Mouse (Mus musculus) frontal cortex, adult (tissue): ENCODE results near the gene Mapkap1.
A peak's percentile ranks its signal among the peaks of the same experiment; 100 is the strongest.

Experiments used
- ATAC-seq: cut with Nextera tagmentation; 2 replicates; pipeline ENCODE4 v1.9.2; 2017; ENCODE audit warnings: mild to moderate bottlenecking, moderate library complexity, mixed read lengths; ENCODE audit not compliant: low TSS enrichment

Gene Mapkap1

GRCm38 (mm10) chr2:34630445-34630844 lies 223.9 kb downstream of the Mapkap1 start:
- no peak for ATAC-seq

- ATAC-seq, result no peak
These were observed 225.5 kb downstream of the Mapkap1 start for GRCm38 (mm10) chr2:34632051-34632450.

GRCm38 (mm10) chr2:34635249-34636165 lies 228.9 kb downstream of the Mapkap1 start:
- ATAC-seq, result no peak

DNA sequence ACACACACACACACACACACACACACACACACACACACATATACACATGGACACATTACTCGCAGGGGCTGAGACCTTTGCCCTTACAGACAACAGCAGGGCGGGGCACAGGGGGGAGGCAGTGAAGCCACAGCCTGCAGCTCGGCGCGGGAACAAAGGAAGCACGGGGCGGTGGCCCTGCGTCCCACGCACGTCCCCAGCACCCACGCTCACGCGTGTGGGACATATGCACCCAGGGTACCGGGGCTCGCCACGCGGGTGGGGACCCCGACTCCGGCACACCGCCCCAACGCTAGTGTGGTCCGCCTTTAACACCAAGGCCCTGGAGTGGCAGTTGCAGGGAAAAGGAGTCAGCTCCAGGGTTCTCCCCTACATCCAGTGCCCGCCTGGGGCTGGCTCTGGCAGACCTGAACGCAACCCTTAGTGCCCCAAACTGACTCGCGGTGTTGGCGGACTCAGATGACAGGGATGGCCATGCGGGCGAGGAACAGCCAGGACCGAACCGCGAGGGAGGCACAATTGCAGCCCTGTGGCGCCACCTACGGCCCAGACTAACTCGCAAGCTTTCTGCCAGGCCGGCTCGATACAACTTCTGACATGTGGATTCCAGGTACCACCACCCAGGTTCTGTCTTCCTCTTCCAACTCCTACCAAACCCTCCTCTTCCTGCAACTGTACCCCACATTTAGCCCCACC lies 232.5 kb downstream of the Mapkap1 start:
- peak; percentile 95 for ATAC-seq

DNA sequence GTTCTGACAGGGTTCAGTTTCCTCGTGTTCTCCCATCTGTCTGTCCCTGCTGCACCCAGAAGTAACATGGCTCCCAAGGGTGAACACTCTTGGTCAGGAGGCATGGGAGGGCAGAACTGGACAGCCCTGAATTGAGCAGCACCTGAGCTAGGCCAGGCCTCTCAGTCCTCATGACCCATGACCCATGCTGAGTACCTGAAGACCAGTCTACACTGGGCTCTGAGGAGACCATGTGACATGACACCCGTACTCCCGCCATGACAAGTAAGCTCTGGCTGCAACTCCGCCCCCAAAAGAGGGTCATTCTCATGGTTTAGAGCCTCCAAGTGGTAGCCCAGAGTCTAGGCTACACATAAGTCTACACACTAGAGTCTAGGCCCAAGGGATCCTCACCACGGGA lies 233.2 kb downstream of the Mapkap1 start:
- ATAC-seq, result no peak

DNA sequence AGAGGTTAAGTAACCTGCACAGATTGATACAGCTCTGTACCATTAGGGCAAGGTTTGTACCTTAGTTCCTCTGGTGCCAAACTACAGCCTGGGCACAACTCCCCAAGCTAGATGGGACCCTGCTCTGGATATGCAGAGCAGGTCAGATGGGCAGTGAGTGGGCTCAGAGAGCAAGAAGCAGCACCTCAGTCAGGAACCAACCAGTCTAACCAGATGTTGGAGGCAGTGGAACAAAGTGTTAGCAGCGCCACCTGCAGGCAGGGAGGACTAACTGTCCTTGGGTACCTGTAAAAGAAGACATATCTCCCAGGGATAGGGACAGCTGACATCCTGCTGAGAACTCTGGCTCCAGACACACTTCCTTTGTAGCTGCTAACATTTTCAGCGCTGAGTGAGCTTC lies 235.8 kb downstream of the Mapkap1 start:
- no peak for ATAC-seq

DNA sequence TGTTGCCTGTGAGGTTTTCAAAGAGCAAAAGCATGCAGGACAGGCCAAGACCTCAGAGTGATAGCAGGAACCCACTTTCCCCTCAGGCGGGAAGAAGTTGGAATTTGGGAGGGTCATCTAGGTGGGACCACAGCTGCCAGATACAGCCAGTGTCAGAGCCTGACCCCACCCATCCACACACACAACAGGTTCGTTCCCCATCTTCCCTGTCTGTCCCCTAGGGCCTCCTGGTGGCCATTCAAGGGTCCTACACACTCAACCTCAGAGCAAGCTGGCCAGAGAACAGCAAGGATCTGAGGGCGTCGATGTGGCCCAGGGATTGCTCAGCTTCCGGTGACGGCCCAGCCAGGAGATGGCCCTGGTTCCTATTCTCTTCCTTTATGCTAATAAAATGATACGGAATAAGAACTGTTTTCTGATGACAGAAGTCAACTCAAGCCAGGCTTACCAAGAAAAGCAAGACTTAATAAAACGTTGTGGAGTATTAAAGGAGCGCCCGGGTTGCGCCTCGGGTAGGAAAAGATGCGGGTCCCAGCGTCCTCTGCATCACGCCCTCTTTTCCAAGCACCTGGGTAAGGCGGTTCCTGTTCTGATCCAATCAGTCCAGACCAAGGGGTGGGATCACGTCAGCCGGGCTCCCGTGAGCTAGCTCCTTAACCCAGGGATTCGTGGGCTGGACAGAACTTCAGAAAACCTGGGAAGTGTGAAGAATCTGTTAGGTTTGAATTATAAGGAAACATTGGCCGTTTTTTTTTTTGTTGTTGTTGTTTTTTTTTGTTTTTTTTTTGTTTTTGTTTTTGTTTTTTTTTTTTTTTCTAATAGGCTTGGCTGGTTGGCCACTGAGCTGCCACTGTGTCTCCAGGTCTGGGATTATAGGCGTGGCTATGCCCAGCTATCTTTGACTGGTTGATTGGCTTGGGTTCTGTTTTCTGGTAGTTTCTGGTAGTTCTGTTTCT lies 238.3 kb downstream of the Mapkap1 start:
- no peak for ATAC-seq

- 0 out of 2 replicates have a peak, but pooled peaks have one; percentile 55 for ATAC-seq
These were observed 239.4 kb downstream of the Mapkap1 start for GRCm38 (mm10) chr2:34645851-34646540.

DNA sequence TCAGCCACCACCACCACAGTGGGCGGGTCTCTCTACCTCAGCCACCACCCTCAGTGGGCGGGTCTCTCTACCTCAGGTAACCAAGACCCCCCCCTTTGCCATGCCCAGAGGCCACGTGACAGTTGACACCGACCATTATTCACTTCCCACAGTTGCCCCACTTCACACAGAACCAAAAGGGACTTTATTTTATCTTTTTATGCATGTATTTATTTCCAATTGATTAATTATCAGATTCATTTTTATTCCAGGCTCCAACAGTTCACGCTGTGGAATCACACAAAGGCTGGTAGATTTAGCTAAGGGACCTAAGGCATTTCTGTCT lies 239.9 kb downstream of the Mapkap1 start:
- ATAC-seq, result no peak

DNA sequence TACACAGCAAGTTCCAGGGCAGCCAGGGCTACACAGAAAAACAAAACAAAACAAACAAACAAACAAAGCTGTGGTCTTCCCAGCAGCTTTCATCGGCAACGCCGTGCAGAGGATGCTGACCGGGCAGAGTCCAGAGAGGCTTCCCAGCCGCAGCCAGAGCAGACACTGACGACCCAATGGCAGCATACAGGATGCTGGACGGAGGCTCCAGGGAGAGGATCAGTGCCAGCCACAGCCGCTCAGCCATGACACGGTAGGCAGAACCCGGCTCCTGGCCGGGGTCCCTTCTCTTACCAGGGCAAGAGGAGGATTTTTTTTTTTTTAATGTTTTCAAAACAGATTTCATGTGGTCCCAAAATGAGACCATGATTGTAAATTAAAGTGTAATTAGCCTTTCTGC lies 240.8 kb downstream of the Mapkap1 start:
- ATAC-seq, result no peak

GRCm38 (mm10) chr2:34667820-34668219 lies 261.2 kb downstream of the Mapkap1 start:
- no peak for ATAC-seq

DNA sequence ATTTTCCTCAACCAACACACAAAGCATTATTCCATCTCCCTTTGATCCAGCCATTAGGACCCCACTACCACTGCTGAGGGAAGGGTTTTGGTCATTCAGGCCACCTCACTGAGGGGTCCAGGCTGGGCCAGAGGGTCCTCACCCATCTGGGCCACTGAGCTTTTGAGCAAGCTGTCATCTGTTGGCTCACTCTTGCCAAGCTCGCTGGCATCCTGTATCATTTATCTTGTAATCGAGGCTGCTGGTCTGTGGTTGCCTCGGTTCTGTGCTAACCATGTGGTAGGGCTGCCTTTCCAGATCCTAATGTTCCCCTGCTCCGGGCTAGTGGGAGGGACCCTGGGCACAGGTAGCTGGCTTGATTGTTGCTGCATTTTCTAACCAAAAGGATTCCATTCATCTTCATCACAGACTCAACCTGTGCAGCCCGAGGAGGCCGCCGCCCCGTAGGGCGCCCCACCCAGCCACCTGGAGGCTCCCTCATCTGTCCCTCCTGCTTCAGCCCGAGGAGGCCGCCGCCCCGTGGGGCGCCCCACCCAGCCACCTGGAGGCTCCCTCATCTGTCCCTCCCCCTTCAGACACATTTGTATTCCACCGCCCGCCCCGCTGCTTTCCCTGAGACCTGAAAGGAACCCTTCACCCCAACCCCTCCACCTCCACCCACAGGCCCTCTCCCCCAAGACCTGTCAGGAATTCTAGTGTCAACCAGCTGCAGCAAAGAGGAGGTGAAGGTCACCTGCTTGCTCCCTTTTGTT lies 262.0 kb downstream of the Mapkap1 start:
- no peak for ATAC-seq

DNA sequence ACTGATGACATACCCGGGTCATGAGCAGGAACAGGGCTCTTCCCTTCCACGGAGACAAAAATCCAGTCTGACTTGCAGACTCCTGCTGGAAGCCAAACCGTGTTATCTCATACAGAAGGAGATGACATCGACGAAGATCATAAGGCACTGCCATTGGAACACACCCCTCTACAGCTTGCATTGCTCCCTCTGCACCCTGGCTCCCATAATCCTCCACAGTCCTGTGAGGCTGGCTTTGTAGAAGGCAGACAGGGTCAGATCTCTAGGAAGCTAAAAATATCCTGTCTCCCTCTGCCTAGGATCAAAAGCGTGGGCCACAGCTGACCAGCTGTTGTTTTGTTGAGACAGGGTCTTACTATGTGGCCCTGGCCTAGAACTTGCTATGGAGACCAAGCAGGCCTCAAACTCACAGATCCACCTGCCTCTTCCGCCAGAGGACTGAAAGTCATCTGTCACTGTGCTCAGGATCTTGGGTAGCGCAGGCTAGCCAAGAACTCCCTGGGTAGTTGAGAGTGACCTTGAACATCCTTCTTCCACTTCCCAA lies 262.7 kb downstream of the Mapkap1 start:
- no peak for ATAC-seq

- ATAC-seq, result no peak
These were observed 263.9 kb downstream of the Mapkap1 start for GRCm38 (mm10) chr2:34670470-34670869.

- ATAC-seq, result peak; percentile 75
These were observed 264.9 kb downstream of the Mapkap1 start for GRCm38 (mm10) chr2:34671385-34672026.

DNA sequence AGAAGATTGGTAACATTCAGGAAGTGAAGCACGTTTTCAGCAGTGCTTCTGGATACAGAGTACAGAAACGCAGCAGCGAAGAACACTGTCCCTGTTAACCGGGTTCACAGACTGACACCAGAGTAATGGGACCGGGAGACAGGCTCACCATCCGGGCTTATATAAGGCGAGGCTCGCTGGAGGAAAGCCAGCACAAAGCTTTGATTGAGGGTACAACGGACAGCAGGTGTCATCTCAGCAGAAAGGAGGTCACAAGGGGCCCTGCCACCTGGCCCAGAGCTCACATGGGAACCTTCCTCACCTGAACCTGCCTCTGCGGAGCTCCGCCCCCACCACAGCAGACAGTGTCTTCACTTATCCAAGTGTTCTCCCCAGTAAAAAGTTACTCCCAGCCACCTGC lies 267.3 kb downstream of the Mapkap1 start:
- ATAC-seq, result no peak
